Mouse (Mus musculus) spleen, adult 2 months (tissue): ENCODE results near the gene Rnf10. TPM values are rescaled to one million over a fixed set of nuclear protein-coding genes. Genes with fewer than 3 reads are reported as not detected.
"Not testable (repeated sequence)": the region's sequence is repeated elsewhere in the genome, so short reads cannot be mapped to it uniquely, and the experiment has no call there.

Source experiments
- DNase-seq, 2 experiments: peaks; one replicate each; pipeline versions ENCODE4 v3.0.0 to v3.0.0-alpha.2; 2012 to 2021; ENCODE audit warnings: low spot score in 2 of 2, low read depth in 1 of 2
- H3K27ac ChIP-seq: fragments of 200-500 bp; 2 replicates; pipeline ENCODE4 v1.5.1; 2012; ENCODE audit warnings: low read length, inconsistent platforms; ENCODE audit not compliant: insufficient read depth
- H3K27me3 ChIP-seq: fragments of 200-500 bp; 2 replicates; pipeline ENCODE4 v1.6.1; 2012; ENCODE audit warnings: mild to moderate bottlenecking, moderate library complexity, low read length, inconsistent platforms; ENCODE audit not compliant: control insufficient read depth, insufficient read depth
- H3K36me3 ChIP-seq: fragments of 200-500 bp; 2 replicates; pipeline ENCODE4 v1.6.1; 2012; ENCODE audit warnings: mild to moderate bottlenecking, low read length, inconsistent platforms; ENCODE audit not compliant: control insufficient read depth, insufficient read depth
- H3K4me1 ChIP-seq: fragments of 200-500 bp; 2 replicates; pipeline ENCODE4 v1.6.1; 2011; ENCODE audit warnings: inconsistent platforms; ENCODE audit not compliant: control insufficient read depth, insufficient read depth, insufficient read length
- H3K4me3 ChIP-seq: fragments of 200-500 bp; 2 replicates; pipeline ENCODE4 v1.5.1; 2011; ENCODE audit warnings: mild to moderate bottlenecking, inconsistent platforms; ENCODE audit not compliant: insufficient read depth, insufficient read length; ENCODE audit errors: extremely low read depth
- CTCF ChIP-seq: fragments of 200-500 bp; IDR thresholded peaks from 2 replicates; pipeline ENCODE4 v1.5.1; 2011; ENCODE audit warnings: mild to moderate bottlenecking, inconsistent platforms; ENCODE audit not compliant: insufficient read depth, insufficient read length, insufficient replicate concordance; ENCODE audit errors: extremely low read depth
- POLR2A ChIP-seq: fragments of 200-500 bp; IDR thresholded peaks from 2 replicates; pipeline ENCODE4 v1.6.1; 2011; ENCODE audit warnings: low read depth, low read length, inconsistent platforms
- WGBS: fragments of 180-500 bp; shearing (Covaris S2); methylation state at CpG from one replicate; pipeline ENCODE4 v1.1.7; 2018; 5-methylcytosine and 5-hydroxymethylcytosine counted together
- polyA plus RNA-seq: library from polyadenylated mRNA; depleted of rRNA; stranded (reverse); fragments of >200 nt; gene quantifications from 2 replicates; pipeline ENCODE4 v1.2.3, GENCODE M21; 2012

Gene Rnf10
- polyA plus RNA-seq, 1 experiment, result 125 TPM

DNA sequence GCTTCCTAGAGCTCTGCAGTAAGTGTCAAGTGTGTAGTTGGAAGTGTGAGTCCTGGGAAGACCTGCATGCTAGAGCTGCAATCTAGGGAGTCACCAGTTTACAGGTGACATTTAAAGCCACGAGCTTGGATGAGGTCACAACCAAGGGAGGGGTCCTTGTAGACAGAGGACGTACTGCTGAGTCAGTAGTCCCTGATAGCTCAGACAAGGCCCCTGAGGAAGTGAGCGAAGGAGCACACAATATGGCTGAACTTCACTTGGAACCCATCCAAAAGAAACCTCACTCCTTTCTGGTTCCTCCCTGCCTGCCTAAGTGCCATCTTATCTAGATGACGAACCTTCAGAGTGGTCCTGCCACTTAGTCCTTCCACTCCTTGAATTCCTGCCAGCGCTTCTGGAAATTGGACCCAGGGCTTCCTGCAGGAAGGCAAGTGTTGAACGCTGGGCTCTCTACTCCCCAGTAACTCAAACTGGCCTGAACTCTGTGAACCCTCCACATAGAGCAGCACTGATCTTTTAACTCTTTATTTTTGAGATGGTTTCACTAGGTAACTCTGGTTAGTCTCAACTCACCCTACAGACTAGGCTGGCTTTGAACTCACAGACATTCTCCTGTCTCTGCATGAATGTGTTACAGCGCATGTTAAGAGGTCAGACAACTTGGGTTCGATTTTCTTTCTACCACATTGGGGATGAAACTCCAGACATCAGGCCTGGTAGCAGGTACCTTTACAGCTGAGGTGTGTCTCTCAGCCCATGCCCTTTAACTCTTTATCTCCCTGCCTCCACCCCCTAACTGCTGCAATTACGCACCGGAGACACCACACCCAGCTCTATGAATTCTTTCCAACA, 40.3 kb upstream of the Rnf10 start:
- Histone ChIP-seq H3K4me3 (no peak overlapping the region), H3K27ac (no peak overlapping the region), H3K4me1 (no peaks in the 10 kb centered on the region; the same call in 1 of the 2 replicates), H3K36me3 (no peaks in the 10 kb centered on the region), H3K27me3 (no peaks in the 10 kb centered on the region)
- no peak for TF ChIP-seq CTCF
- TF ChIP-seq POLR2A, result no peak
- no peak for DNase-seq
- WGBS, result 56% methylated on average over 10 of the region's 10 CpGs

- WGBS, result 70% methylated on average over 4 of the region's 4 CpGs
- no peaks in the 10 kb centered on the region for H3K27me3 ChIP-seq
- H3K4me3 ChIP-seq, result no peak overlapping the region
- no peaks in the 10 kb centered on the region; the same call in 1 of the 2 replicates for H3K4me1 ChIP-seq
- H3K27ac ChIP-seq, result no peak overlapping the region
- H3K36me3 ChIP-seq, result no peaks in the 10 kb centered on the region
- DNase-seq, result no peak
- no peak for TF ChIP-seq POLR2A
- no peak for TF ChIP-seq CTCF
Observed at GRCm38 (mm10) chr5:115312354-115312753, 39.7 kb upstream of the Rnf10 start.

- not testable (repeated sequence) for DNase-seq
- WGBS, result 88% methylated on average over 7 of the region's 7 CpGs
Observed at GRCm38 (mm10) chr5:115302190-115302589, 29.5 kb upstream of the Rnf10 start.

GRCm38 (mm10) chr5:115301615-115302014, 28.9 kb upstream of the Rnf10 start:
- 30% methylated on average over 13 of the region's 13 CpGs for WGBS
- no peaks in the 10 kb centered on the region for H3K27me3 ChIP-seq
- peaks cover 9% of the 10 kb centered on the region for H3K36me3 ChIP-seq
- peak overlapping the region; percentile 61; the same call in 1 of the 2 replicates for H3K4me3 ChIP-seq
- no peak overlapping the region for H3K27ac ChIP-seq
- peaks cover 2% of the 10 kb centered on the region; the same call in 1 of the 2 replicates for H3K4me1 ChIP-seq
- no peak for TF ChIP-seq CTCF
- no peak for TF ChIP-seq POLR2A
- DNase-seq, result no peak

More at GRCm38 (mm10) chr5:115302190-115302589, 29.5 kb upstream of the Rnf10 start:
- H3K4me3 ChIP-seq, H3K36me3 ChIP-seq, H3K27ac ChIP-seq, H3K4me1 ChIP-seq, H3K27me3 ChIP-seq: not testable (repeated sequence)

- H3K27ac ChIP-seq, result peak within 1 kb of the TSS; percentile 81
- H3K4me3 ChIP-seq, result peak within 1 kb of the TSS; percentile 81
- H3K4me1 ChIP-seq, result peaks cover 2% of the 10 kb centered on the region; the same call in 1 of the 2 replicates
- H3K36me3 ChIP-seq, result peaks cover 9% of the 10 kb centered on the region
- no peaks in the 10 kb centered on the region for H3K27me3 ChIP-seq
- peak; percentile 84 for TF ChIP-seq POLR2A
- TF ChIP-seq CTCF, result no peak
- DNase-seq, result peak; percentile 96 to 97
- under 1% methylated on average over 66 of the region's 66 CpGs for WGBS
Observed at GRCm38 (mm10) chr5:115300792-115301614, 28.3 kb upstream of the Rnf10 start, which contains the start of gene Dynll1. TSS of gene Dynll1 (minus strand) at chr5:115300999.

- H3K36me3 ChIP-seq, result peaks cover 9% of the 10 kb centered on the region
- no peaks in the 10 kb centered on the region for H3K27me3 ChIP-seq
- TF ChIP-seq POLR2A, result no peak
- no peak for TF ChIP-seq CTCF
- peak overlapping the region; percentile 81 for H3K27ac ChIP-seq
- DNase-seq, result peak in 1 of 2 experiments; percentile 41
- H3K4me3 ChIP-seq, result peak overlapping the region; percentile 81
- H3K4me1 ChIP-seq, result peaks cover 2% of the 10 kb centered on the region; the same call in 1 of the 2 replicates
- 1% methylated on average over 46 of the region's 46 CpGs for WGBS
Observed at GRCm38 (mm10) chr5:115300035-115300744, 27.5 kb upstream of the Rnf10 start.
